Mouse (Mus musculus): ENCODE data around the gene Man2a1. TPM values are rescaled to one million over a fixed set of nuclear protein-coding genes. Genes with fewer than 3 reads are reported as not detected.

Gene Man2a1
- total RNA-seq, 2 experiments from 2014 or later, result 87.4 to 125 TPM

Other genes with a start within 250 kb of the Man2a1 start
- gene 4930583I09Rik, start 235.3 kb downstream of the Man2a1 start, total RNA-seq (2021), result not detected